Mouse (Mus musculus): ENCODE measurements around the gene Stx5a.
A peak's percentile ranks its signal among the peaks of the same experiment; 100 is the strongest.

Gene Stx5a

GRCm38 (mm10) chr19:8741243-8741869 is at the start of gene Stx5a:
Stx5a (plus strand) TSS chr19:8741413.
- DNase-seq (ENCODE audit: low read depth, low spot score), result peak; percentile 99

DNA sequence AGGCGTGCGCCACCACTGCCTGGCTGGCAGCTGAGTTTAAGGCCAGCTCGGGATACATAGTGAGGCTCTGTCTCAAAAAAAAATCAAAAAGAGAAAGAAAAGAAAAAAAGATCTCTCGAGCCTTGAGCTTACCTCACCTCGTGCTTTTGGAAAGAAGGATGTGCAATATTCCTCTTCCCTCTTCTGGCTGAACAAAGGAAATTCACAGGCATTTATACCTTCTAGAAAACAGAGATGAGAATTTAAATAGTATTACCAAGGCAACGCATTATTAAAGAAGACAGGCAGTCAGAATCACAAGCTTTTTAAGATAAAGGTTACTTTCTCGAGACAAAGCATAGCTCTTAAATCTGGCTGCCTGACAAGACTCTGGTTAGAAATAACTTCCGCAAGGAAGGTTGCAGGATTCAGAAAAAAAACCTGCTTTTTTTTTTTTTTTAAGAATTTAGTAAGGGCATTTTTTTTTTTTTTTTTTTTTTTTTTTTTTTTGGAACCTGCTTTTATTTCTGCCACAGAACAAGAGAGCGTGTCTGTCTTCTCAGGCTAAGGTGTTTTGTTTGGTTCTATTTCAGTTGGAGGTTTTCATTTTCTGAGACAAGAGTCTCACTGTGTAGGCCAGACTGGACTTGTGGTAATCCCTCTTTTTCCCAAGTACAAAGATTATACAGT is 49.2 kb upstream of the Stx5a start:
- no peak for DNase-seq (ENCODE audit: low read depth, low spot score)

DNA sequence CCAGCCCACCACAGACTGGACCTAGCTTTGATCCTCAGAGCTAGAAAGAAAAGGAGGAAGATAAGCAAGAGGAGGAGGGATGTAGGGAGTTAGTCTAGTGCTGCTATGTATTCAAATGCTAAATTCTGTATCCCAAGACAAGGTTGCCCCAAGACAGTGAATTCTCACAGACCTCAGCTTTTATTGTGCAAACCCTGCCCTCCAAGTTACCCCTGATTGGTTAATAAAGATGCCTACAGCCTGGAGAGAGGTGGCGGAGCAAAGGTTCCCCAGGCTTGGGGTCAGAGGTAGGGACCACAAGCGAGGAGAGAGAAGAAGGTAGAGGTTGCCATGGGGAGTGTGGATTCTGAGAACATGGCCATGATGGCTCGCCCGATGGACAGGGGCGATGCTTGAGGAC is 48.5 kb upstream of the Stx5a start:
- no peak for DNase-seq (ENCODE audit: low read depth, low spot score)

GRCm38 (mm10) chr19:8695330-8695729 is 45.9 kb upstream of the Stx5a start:
- DNase-seq (ENCODE audit: low read depth, low spot score), result no peak

GRCm38 (mm10) chr19:8699652-8700051 is 41.6 kb upstream of the Stx5a start:
- DNase-seq (ENCODE audit: low read depth, low spot score), result no peak

GRCm38 (mm10) chr19:8702458-8702857 is 38.8 kb upstream of the Stx5a start:
- no peak for DNase-seq (ENCODE audit: low read depth, low spot score)

DNA sequence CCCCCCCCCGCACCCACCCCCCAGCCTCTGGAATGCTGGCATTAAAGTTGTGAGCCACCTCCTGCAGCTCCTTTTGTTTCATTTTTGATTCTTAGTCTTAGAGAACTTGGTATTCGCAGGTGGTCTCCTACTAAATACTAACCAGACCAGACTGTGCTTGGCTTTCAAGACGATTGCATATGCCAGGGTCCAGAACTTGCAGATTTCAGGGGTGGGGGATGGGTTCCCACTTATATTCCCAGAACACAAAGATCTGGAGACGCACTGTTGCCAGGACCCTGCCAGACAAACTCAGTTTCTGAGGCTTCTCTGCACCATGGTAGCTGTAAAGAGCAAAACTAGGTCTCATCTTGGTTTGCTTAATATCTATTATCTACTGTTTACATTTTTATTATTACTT is 37.6 kb upstream of the Stx5a start:
- no peak for DNase-seq (ENCODE audit: low read depth, low spot score)

DNA sequence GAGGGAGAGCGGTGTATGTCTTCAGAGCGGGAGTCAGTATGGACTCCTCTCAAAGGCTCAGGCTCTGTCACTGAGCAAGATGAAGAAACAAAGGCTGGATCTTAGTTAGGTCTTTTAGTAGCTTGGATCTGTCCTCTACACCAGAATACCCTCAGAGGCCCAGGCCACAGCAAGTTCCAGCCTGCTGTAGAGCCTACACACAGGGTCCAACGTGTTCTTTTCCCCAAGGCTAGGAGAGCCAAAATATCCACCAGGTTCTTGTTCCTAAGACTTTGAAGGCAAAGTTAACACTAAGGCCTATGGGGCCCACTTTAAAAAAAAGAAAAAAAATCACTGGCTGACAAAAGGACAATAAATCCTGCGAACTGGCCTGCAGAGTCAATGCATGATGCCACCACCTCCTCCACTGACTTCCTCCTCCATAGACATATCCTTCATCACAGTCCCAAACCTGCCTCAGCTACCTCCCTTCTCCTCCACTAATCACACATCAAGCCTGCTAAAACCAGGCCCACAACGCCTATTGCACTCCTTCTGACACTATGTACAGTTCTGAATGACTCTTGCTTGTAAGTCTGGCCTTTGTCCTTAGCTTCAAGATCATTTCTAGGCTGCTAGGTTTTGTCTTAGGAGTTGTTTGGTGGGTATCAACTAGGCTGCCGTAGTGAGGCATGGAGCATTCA is 36.0 kb upstream of the Stx5a start:
- DNase-seq (ENCODE audit: low read depth, low spot score), result no peak

DNA sequence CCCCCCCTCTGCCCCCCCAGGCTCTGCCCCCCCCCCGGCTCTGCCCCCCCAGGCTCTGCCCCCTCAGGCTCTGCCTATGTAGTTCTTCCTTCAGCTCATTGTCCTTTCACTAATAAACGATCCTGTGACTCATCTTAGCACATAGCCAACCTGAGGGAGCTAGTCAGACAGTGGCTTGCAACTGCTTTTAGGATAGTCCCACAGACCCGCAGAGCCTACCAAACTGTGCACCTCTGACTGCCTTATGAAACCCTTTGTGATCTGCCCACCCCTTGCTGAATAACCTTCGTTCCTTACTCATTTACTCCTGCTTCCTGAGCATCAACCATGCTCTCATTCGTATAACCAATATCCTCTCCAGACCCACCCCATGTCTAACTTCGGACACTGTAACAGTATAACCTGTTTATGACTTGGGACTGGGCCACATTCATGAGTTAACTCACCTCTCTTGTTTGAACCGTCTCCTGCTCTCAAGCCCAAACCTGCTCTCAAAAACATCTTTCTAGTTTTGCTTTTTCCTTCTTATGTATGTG is 35.0 kb upstream of the Stx5a start:
- no peak for DNase-seq (ENCODE audit: low read depth, low spot score)

- no peak for DNase-seq (ENCODE audit: low read depth, low spot score)
Observed at GRCm38 (mm10) chr19:8706930-8707329, 34.3 kb upstream of the Stx5a start.

DNA sequence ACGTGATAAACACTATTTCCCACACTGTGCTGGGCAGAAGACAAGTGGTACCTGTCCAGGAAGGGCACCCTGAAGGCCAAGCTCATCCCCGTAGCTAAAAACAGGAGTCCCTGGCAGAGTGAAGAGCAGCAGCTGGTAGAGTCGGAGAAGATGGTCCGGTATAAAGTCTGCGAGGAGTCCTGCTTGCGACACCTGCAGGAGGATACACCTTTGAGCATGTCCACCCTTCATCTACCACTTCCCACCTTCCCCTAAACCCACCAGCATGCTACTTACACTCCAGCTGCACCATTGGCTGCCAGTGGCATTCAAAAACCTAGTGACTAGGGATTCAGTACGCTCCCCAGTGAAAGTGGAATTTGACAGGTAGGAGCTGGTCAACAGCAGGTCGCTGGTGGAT is 32.3 kb upstream of the Stx5a start:
- DNase-seq (ENCODE audit: low read depth, low spot score), result no peak

DNA sequence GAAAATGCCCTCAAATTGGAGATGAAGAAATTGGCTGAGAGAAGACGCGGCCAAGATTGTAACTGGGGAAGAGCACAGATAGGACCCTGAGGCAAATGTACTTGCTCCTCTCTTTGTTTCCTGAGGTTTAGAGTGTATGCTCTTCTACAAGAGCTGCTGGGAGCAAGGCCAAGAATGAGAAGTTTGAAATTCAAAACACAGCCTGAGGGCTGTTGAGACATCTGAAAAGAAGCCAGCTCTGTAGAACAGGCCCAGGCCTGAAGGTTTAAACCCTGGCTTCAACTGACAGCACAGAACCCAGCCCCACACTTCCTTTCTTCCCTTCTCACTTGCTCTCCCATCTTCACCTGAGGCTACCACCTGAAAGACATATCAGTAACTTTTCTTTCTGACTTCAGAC is 31.2 kb upstream of the Stx5a start:
- no peak for DNase-seq (ENCODE audit: low read depth, low spot score)

DNA sequence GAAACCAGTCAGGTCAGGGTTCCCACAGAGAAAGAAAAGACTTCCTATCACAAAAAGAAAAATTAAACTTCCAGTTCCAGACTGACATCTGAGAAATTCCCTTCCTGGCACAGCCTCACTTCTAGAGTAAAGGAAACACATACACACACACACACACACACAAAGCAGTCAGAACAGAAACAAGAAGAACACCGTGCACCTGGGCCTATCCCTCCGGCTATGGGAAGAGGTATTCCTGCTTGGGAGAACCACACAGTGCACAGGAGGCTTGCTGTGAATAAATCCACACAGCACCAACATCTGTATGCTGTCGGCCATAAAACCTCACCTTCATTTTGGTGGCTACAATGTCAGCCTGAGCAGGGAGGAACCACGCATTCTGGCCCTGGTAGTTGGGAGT is 29.7 kb upstream of the Stx5a start:
- no peak for DNase-seq (ENCODE audit: low read depth, low spot score)

GRCm38 (mm10) chr19:8711949-8712869 is 29.0 kb upstream of the Stx5a start:
- DNase-seq (ENCODE audit: low read depth, low spot score), result no peak

GRCm38 (mm10) chr19:8712870-8713305 is 28.3 kb upstream of the Stx5a start:
- peak; percentile 88 for DNase-seq (ENCODE audit: low read depth, low spot score)

- peak; percentile 90 for DNase-seq (ENCODE audit: low read depth, low spot score)
Observed at GRCm38 (mm10) chr19:8713306-8713996, 27.8 kb upstream of the Stx5a start.

GRCm38 (mm10) chr19:8713997-8714652 is 27.1 kb upstream of the Stx5a start:
- DNase-seq (ENCODE audit: low read depth, low spot score), result no peak

- DNase-seq (ENCODE audit: low read depth, low spot score), result no peak
Observed at GRCm38 (mm10) chr19:8714653-8715481, 26.3 kb upstream of the Stx5a start.

Data from forelimb bud, embryonic 11.5 days (tissue).